Mouse (Mus musculus) ovary, adult 2 months (tissue): ENCODE measurements around the gene Madcam1. TPM values are rescaled to one million over a fixed set of nuclear protein-coding genes. Genes with fewer than 3 reads are reported as not detected.

Source experiments
- polyA plus RNA-seq: library from polyadenylated mRNA; depleted of rRNA; stranded (reverse); fragments of >200 nt; gene quantifications from 2 replicates; pipeline ENCODE4 v1.2.3, GENCODE M21; 2012; rRNA removed

Madcam1 gene
- 0.37 and 0.41 TPM in 2 replicates for polyA plus RNA-seq

GRCm38 (mm10) chr10:79664131-79664665, at the start of gene Madcam1:
TSS of gene Madcam1 (plus strand) at chr10:79664559.

GRCm38 (mm10) chr10:79637128-79638110, 26.9 kb upstream of the Madcam1 start, which contains the start of gene Shc2:
TSS of gene Shc2 (minus strand) at chr10:79637918.

GRCm38 (mm10) chr10:79645711-79646110, 18.6 kb upstream of the Madcam1 start, which contains the start of gene Odf3l2:
TSS of gene Odf3l2 (minus strand) at chr10:79645738.

GRCm38 (mm10) chr10:79668771-79669575, 4.6 kb downstream of the Madcam1 start, which contains the start of gene Tpgs1:
TSS of gene Tpgs1 (plus strand) at chr10:79669369.

GRCm38 (mm10) chr10:79681591-79682245, 17.4 kb downstream of the Madcam1 start, which contains the start of gene Cdc34:
TSS of gene Cdc34 (plus strand) at chr10:79682195.

GRCm38 (mm10) chr10:79688720-79689119, 24.4 kb downstream of the Madcam1 start, which contains the start of gene Gzmm:
TSS of gene Gzmm (plus strand) at chr10:79689020.

GRCm38 (mm10) chr10:79704065-79704969, 40.0 kb downstream of the Madcam1 start, which contains the start of gene Bsg:
TSS of gene Bsg (plus strand) at chr10:79704491.

GRCm38 (mm10) chr10:79716254-79716987, 52.1 kb downstream of the Madcam1 start, which contains the start of gene Hcn2:
TSS of gene Hcn2 (plus strand) at chr10:79716634.

Other genes starting within 250 kb of the Madcam1 start
- gene Vmn2r83, start 195.8 kb upstream of the Madcam1 start, polyA plus RNA-seq = not detected in 2 replicates
- 46.8 and 52.3 TPM in 2 replicates for gene Plpp2, start 130.8 kb upstream of the Madcam1 start, polyA plus RNA-seq
- gene Mier2, start 109.4 kb upstream of the Madcam1 start, polyA plus RNA-seq = 205 and 206 TPM in 2 replicates
- gene Theg, start 77.2 kb upstream of the Madcam1 start, polyA plus RNA-seq = not detected in 2 replicates
- gene C2cd4c, start 50.5 kb upstream of the Madcam1 start, polyA plus RNA-seq = 1.0 and 1.1 TPM in 2 replicates
- gene Shc2, start 26.6 kb upstream of the Madcam1 start, polyA plus RNA-seq = 23.4 and 27.1 TPM in 2 replicates
- not detected in 2 replicates for gene Odf3l2, start 18.8 kb upstream of the Madcam1 start, polyA plus RNA-seq
- 157 and 195 TPM in 2 replicates for gene Tpgs1, start 4.8 kb downstream of the Madcam1 start, polyA plus RNA-seq
- gene Cdc34, start 17.6 kb downstream of the Madcam1 start, polyA plus RNA-seq = 105 and 140 TPM in 2 replicates
- gene Gzmm, start 24.5 kb downstream of the Madcam1 start, polyA plus RNA-seq = 0.38 and 0.59 TPM in 2 replicates
- gene Bsg, start 39.9 kb downstream of the Madcam1 start, polyA plus RNA-seq = 812 and 1,288 TPM in 2 replicates
- 15.6 and 16.5 TPM in 2 replicates for gene Hcn2, start 52.1 kb downstream of the Madcam1 start, polyA plus RNA-seq
- 87.5 and 91.0 TPM in 2 replicates for gene Polrmt, start 82.0 kb downstream of the Madcam1 start, polyA plus RNA-seq
- 0.14 TPM in 1 of 2 replicates, not detected in the other for gene Fgf22, start 90.5 kb downstream of the Madcam1 start, polyA plus RNA-seq
- 308 and 375 TPM in 2 replicates for gene Rnf126, start 102.4 kb downstream of the Madcam1 start, polyA plus RNA-seq
- gene Fstl3, start 112.7 kb downstream of the Madcam1 start, polyA plus RNA-seq = 44.1 and 45.1 TPM in 2 replicates
- 0.20 and 0.37 TPM in 2 replicates for gene Prss57, start 126.4 kb downstream of the Madcam1 start, polyA plus RNA-seq
- gene Palm, start 129.0 kb downstream of the Madcam1 start, polyA plus RNA-seq = 90.7 and 101 TPM in 2 replicates
- 5.1 and 6.2 TPM in 2 replicates for gene Misp, start 156.4 kb downstream of the Madcam1 start, polyA plus RNA-seq
- gene Ptbp1, start 189.9 kb downstream of the Madcam1 start, polyA plus RNA-seq = 420 and 461 TPM in 2 replicates
- gene Prtn3, start 209.9 kb downstream of the Madcam1 start, polyA plus RNA-seq = 9.7 and 11.8 TPM in 2 replicates
- gene Plppr3, start 210.1 kb downstream of the Madcam1 start, polyA plus RNA-seq = 55.3 and 72.1 TPM in 2 replicates
- 0.20 and 1.7 TPM in 2 replicates for gene Elane, start 221.7 kb downstream of the Madcam1 start, polyA plus RNA-seq
- gene Cfd, start 226.3 kb downstream of the Madcam1 start, polyA plus RNA-seq = 3,404 and 4,096 TPM in 2 replicates
- gene Med16, start 244.4 kb downstream of the Madcam1 start, polyA plus RNA-seq = 147 and 148 TPM in 2 replicates
- gene Gm26602, start 246.3 kb downstream of the Madcam1 start, polyA plus RNA-seq = not detected in 2 replicates